Mouse (Mus musculus) liver, embryonic 16.5 days (tissue): ENCODE measurements around the gene Xirp2. TPM values are rescaled to one million over a fixed set of nuclear protein-coding genes. Genes with fewer than 3 reads are reported as not detected.

ENCODE experiments used
- ATAC-seq: fragments of 200-750 bp; cut with Nextera tagmentation; 2 replicates; pipeline ENCODE4 v1.8.0; 2017; ENCODE audit warnings: low read depth, mild to moderate bottlenecking, moderate number of reproducible peaks, moderate library complexity
- H3K27ac ChIP-seq: fragments of 300-500 bp; sonication (generic); 2 replicates; pipeline ENCODE4 v1.5.1; 2014; ENCODE audit warnings: mild to moderate bottlenecking, low read length
- H3K27me3 ChIP-seq: fragments of 300-500 bp; sonication (generic); 2 replicates; pipeline ENCODE4 v1.6.1; 2014; ENCODE audit warnings: low read depth, low read length, mixed read lengths; ENCODE audit not compliant: control insufficient read depth, insufficient read depth
- H3K36me3 ChIP-seq: fragments of 300-500 bp; sonication (generic); 2 replicates; pipeline ENCODE4 v1.6.1; 2014; ENCODE audit warnings: mild to moderate bottlenecking; ENCODE audit not compliant: control insufficient read depth, insufficient read depth
- H3K4me1 ChIP-seq: fragments of 300-500 bp; sonication (generic); 2 replicates; pipeline ENCODE4 v1.6.1; 2014; ENCODE audit warnings: low read depth, low read length, mixed read lengths; ENCODE audit not compliant: control insufficient read depth
- H3K4me2 ChIP-seq: fragments of 300-500 bp; sonication (generic); 2 replicates; pipeline ENCODE4 v1.6.1; 2014; ENCODE audit warnings: low read depth, low read length, mixed read lengths
- H3K4me3 ChIP-seq: fragments of 300-500 bp; sonication (generic); 2 replicates; pipeline ENCODE4 v1.5.1; 2014; ENCODE audit warnings: low read depth, mild to moderate bottlenecking, low read length
- H3K9ac ChIP-seq: fragments of 300-500 bp; sonication (generic); 2 replicates; pipeline ENCODE4 v1.6.1; 2014; ENCODE audit warnings: low read depth, low read length
- H3K9me3 ChIP-seq: fragments of 300-500 bp; sonication (generic); replicated peaks from 2 replicates; pipeline ENCODE4 v1.6.1; 2016; ENCODE audit warnings: low read length; ENCODE audit not compliant: control insufficient read depth
- WGBS: fragments of 180-500 bp; shearing (Covaris S2); extraction: QIAGEN DNeasy Blood & Tissue Kit; methylation state at CpG from one replicate; pipeline ENCODE4 v1.1.7; 2014; ENCODE audit not compliant: insufficient replicate concordance; 5-methylcytosine and 5-hydroxymethylcytosine counted together
- polyA plus RNA-seq: library from polyadenylated mRNA; unstranded; fragments of >200 nt; fragmentation: Nextera tagmentation; extraction: Ambion mirVana; gene quantifications from 2 replicates; pipeline ENCODE4 v1.2.1, GENCODE M21; 2015

Xirp2 gene
- polyA plus RNA-seq, 1 experiment from 2014 or later = 0.02 TPM

- no peak overlapping the region for H3K27ac ChIP-seq
- ATAC-seq = no peak
- H3K4me2 ChIP-seq = no peak overlapping the region
- H3K4me3 ChIP-seq = no peak overlapping the region
- H3K9ac ChIP-seq = no peak overlapping the region
- no peaks in the 10 kb centered on the region for H3K4me1 ChIP-seq
- no peaks in the 10 kb centered on the region for H3K36me3 ChIP-seq
- H3K9me3 ChIP-seq = no peaks in the 10 kb centered on the region
- WGBS = 72% methylated on average over 7 of the region's 7 CpGs
- no peaks in the 10 kb centered on the region for H3K27me3 ChIP-seq
Observed at GRCm38 (mm10) chr2:67516405-67516804, 70.6 kb downstream of the Xirp2 start.

DNA sequence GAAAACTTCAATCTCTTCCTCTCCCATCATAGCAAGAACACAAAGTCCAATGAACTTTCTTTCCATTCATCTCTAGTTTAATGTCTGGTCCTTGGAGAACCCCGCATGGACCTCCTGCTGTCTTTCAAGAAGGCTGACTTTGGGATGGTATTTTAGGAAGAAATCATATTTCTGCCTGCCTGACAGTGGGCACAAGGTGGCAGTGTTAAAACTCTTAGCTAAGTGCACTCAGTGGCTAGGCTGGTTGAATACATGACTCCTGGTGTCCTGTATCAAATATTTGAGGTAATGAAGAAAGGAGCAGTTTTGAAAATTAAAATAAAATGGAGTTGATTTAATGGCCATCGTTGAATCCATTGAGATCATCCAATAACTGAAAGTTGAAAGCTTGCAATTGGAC is 89.5 kb downstream of the Xirp2 start:
- Histone ChIP-seq H3K36me3 (no peaks in the 10 kb centered on the region), H3K4me2 (no peak overlapping the region), H3K4me1 (no peaks in the 10 kb centered on the region), H3K27ac (no peak overlapping the region), H3K9ac (no peak overlapping the region), H3K9me3 (no peaks in the 10 kb centered on the region), H3K4me3 (no peak overlapping the region), H3K27me3 (no peaks in the 10 kb centered on the region)
- 65% methylated on average over 2 of the region's 2 CpGs for WGBS
- no peak for ATAC-seq

DNA sequence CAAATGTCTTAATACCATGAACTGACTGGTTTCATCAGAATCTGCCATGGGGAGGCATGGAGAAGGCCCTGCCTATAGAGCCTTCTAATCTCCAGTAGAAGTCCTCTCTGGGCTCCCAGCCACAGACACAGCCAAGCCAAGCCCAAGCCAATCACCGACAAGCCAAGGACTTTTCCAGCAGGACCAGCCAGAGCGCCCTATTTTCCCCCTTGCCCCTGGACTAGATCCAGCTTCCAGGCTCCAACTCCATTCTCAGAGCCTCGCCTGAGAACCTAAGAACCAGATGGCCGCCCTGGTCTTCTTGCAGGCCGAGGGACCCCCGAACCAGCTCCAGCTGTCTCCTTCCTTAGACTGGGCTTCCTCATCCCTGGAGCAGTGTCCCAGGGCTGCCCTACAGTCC is 93.6 kb downstream of the Xirp2 start:
- H3K4me3 ChIP-seq = no peak overlapping the region
- no peaks in the 10 kb centered on the region for H3K4me1 ChIP-seq
- H3K27me3 ChIP-seq = no peaks in the 10 kb centered on the region
- 68% methylated on average over 6 of the region's 6 CpGs for WGBS
- no peaks in the 10 kb centered on the region for H3K36me3 ChIP-seq
- ATAC-seq = no peak
- H3K27ac ChIP-seq = no peak overlapping the region
- H3K9ac ChIP-seq = no peak overlapping the region
- H3K9me3 ChIP-seq = no peaks in the 10 kb centered on the region
- H3K4me2 ChIP-seq = no peak overlapping the region

- ATAC-seq = no peak
- 61% methylated on average over 11 of the region's 11 CpGs for WGBS
Observed at GRCm38 (mm10) chr2:67541957-67542696, 96.3 kb downstream of the Xirp2 start.

GRCm38 (mm10) chr2:67544426-67544825 is 98.6 kb downstream of the Xirp2 start:
- Histone ChIP-seq H3K4me2 (no peak overlapping the region), H3K36me3 (no peaks in the 10 kb centered on the region), H3K27me3 (no peaks in the 10 kb centered on the region), H3K4me1 (no peaks in the 10 kb centered on the region), H3K4me3 (no peak overlapping the region), H3K9me3 (no peaks in the 10 kb centered on the region), H3K27ac (no peak overlapping the region), H3K9ac (no peak overlapping the region)
- WGBS = 60% methylated on average over 8 of the region's 8 CpGs
- no peak for ATAC-seq

More at GRCm38 (mm10) chr2:67541957-67542696, 96.3 kb downstream of the Xirp2 start:
- H3K4me2 ChIP-seq = no peak overlapping the region
- no peak overlapping the region for H3K9ac ChIP-seq
- H3K4me3 ChIP-seq = no peak overlapping the region
- H3K27me3 ChIP-seq = no peaks in the 10 kb centered on the region
- no peaks in the 10 kb centered on the region for H3K4me1 ChIP-seq
- no peaks in the 10 kb centered on the region for H3K36me3 ChIP-seq
- H3K9me3 ChIP-seq = no peaks in the 10 kb centered on the region
- H3K27ac ChIP-seq = no peak overlapping the region

- H3K4me2 ChIP-seq = peak overlapping the region; percentile 52
- H3K4me3 ChIP-seq = peak overlapping the region; percentile 47
- no peaks in the 10 kb centered on the region for H3K9me3 ChIP-seq
- no peak overlapping the region for H3K27ac ChIP-seq
- no peaks in the 10 kb centered on the region for H3K4me1 ChIP-seq
- no peak overlapping the region for H3K9ac ChIP-seq
- no peak for ATAC-seq
- H3K36me3 ChIP-seq = no peaks in the 10 kb centered on the region
- H3K27me3 ChIP-seq = peaks cover 27% of the 10 kb centered on the region
- WGBS = 3% methylated on average over 23 of the region's 23 CpGs
Observed at GRCm38 (mm10) chr2:67564851-67565479, 119.2 kb downstream of the Xirp2 start.

DNA sequence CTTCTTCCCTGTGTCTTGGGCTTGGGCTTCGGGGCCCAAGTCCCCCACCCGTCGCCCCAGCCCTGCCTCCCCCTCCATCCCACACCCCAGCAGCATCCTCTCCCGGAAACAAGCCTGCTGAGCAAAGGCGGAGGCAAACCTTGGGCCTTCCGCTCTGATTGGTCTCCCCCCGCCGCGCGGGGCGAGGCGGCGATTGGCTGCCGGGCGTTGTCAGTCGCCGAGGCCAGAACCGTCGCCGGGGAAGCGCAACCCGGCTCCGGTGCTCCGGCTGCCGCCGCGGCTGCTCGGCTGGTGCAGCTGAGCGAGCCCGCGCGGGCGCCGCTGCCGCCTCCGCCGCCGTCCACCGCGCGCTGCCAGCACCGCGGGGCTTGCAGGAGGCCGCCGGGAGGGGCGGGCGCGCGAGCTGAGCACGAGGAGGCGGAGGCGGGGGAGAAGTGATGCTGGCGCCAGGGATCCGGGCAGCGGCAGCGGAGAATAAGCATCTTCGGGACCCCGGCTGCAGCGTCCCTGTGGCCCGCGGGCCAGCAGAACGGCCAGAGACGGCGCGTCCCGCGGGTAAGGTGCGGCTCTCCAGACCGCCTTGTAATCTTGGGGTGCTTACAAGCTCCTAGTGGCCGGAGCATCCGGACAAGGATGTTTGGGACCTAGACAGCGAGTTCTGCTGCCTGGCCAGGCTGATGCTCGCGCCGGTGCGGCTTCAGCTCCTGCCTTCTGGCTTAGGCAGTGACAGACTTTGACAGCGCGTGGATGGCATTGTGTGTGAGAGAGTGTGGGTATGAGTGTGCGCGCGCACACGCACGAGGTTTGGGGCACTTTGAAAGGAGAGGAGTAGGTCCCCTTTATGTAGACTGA is 119.9 kb downstream of the Xirp2 start, which contains the start of gene B3galt1:
Gene B3galt1 (plus strand): TSS at position 392 of the 852 bp plus-strand sequence.
- Histone ChIP-seq H3K4me1 (no peaks in the 10 kb centered on the region), H3K4me2 (peak within 1 kb of the TSS; percentile 52), H3K4me3 (peak within 1 kb of the TSS; percentile 47), H3K36me3 (no peaks in the 10 kb centered on the region), H3K9ac (no peak within 1 kb of the TSS), H3K9me3 (no peaks in the 10 kb centered on the region), H3K27me3 (peaks cover 27% of the 10 kb centered on the region), H3K27ac (no peak within 1 kb of the TSS)
- peak; percentile 64; the same call in 1 of the 2 replicates for ATAC-seq
- WGBS = under 1% methylated on average over 71 of the region's 83 CpGs

DNA sequence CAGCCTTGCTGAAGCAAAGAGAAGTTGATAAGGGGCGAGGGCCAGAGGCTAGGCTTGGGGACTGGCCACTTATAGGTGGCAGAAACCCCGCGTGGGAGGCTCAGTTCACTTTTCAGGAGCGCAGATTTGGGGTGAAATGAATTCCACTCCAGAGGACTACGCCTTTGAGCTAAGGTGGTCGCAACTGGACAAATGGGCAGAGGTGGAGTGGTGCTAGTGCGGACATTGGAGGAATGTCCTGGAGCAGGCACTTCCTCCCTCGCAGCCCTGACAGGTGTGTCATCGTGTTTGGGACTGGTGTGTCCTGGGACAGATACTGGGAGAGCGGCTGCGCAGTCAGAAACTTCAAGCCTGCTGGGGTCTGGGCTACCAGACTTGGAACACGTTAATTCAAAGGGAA is 120.8 kb downstream of the Xirp2 start:
- 1% methylated on average over 12 of the region's 12 CpGs for WGBS
- H3K27ac ChIP-seq = no peak overlapping the region
- H3K4me2 ChIP-seq = no peak overlapping the region
- no peak overlapping the region for H3K9ac ChIP-seq
- no peak overlapping the region; the same call in 1 of the 2 replicates for H3K4me3 ChIP-seq
- no peak for ATAC-seq
- peaks cover 27% of the 10 kb centered on the region for H3K27me3 ChIP-seq
- H3K9me3 ChIP-seq = no peaks in the 10 kb centered on the region
- H3K4me1 ChIP-seq = no peaks in the 10 kb centered on the region
- H3K36me3 ChIP-seq = no peaks in the 10 kb centered on the region
